Mouse (Mus musculus): ENCODE results near the gene Mak.

DNA sequence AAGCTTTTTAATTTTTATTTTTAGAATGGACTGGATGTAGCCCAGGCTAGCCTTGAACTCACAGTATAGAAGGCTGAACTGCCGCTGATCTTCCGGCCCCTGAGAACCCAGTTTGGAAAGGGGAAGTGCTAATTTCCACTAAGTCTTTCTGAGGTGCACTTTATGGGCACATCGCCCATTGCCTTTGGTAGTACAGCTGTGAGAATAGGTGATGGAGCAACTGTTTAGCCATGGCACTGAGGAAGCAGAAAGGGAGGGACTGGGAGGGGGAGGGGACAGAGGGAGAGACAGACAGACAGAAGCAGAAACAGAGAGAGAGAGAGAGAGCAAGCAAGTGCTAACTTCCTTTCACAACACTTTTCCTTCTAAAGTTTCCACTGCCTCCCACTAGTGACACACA, 5.0 kb upstream of the Mak start:
- TF ChIP-seq CTCF (IDR thresholded peaks at IDR 0.05; ENCODE audit: low read depth) (no peak), EP300 (IDR thresholded peaks at IDR 0.05; ENCODE audit: low read depth) (no peak)

All from liver, embryonic 14.5 days (tissue).